Mouse (Mus musculus) urinary bladder, adult 18-20 months (tissue): ENCODE data around the gene Gm47996.

Experiments
- DNase-seq, 2 experiments: peaks; one replicate each; pipeline ENCODE4 v3.0.0; 2022; ENCODE audit warnings: low spot score in 2 of 2, mixed read lengths in 2 of 2

The Gm47996 gene

GRCm38 (mm10) chr1:151245846-151246245 lies 35.9 kb downstream of the Gm47996 start:
- DNase-seq, result no peak

- DNase-seq, result no peak
These were observed 40.2 kb downstream of the Gm47996 start for GRCm38 (mm10) chr1:151250109-151250508.

DNA sequence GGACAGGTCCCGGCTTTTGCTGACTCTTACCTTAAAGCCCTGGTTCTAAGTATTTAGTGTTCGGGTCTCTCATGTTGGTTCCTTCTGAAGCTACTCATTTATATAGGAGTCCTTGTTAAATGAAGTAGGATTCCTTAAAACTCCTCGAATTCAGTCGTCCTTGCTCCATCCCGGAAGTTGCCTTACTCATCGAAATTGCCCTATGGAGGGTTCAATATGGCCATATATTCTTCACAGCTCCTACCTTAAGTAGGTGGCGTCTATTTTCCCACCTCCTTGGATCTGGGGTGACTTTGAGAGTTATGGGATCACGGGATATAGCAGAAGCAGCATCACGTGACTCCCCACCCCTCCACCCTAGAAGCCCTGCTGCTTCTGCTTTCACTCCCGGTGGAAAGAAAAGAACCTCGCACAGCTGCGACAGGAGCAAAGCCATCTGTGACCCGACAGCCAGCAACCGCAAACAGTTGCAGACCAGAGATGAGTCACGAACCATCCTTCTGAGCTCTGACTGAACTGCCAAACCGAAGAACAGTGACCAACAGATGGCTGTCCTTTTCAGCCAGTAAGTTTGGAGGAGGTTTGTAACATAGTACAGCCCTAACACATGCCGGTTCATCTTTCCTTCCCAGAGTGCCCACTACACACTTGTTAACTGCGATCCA lies 40.7 kb downstream of the Gm47996 start:
- DNase-seq, result peak in 1 of 2 experiments; percentile 64

DNA sequence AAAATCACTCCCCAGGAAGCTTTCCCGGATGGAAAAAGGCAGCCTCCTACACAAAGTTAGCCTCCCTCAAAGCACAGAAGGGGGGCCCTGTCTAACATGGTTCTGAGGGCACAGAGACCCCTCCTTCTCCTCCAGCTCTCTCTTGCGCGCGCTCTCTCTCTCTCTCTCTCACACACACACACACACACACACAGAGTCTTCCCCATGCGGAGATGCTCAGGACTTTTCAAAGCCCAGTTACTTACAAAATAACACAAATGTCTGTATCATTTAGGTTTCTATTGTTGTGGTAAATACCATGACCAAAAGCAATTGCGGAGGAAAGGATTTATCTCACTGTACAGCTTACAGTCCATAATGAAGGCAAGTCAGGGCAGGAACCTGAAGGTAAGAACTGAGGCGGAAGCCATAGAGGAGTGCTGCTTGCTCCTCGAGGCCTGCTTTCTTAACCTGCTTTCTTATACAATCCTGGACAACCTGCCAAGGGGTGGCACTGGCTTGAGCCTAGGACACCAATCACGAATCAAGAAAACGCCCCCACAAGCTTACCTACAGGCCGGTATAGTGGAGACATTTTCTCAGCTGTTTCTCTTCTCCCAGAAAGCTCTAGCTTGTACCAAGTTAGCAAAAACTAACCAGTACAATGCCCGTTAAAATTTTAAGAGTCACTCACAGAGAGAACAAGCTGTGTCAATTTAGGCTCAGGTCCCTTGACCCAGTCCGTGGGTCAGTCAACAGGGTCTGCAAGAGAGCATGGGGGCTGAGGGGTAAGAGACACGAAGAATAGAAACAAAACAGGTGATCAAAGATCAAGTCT lies 41.5 kb downstream of the Gm47996 start:
- DNase-seq, result no peak

DNA sequence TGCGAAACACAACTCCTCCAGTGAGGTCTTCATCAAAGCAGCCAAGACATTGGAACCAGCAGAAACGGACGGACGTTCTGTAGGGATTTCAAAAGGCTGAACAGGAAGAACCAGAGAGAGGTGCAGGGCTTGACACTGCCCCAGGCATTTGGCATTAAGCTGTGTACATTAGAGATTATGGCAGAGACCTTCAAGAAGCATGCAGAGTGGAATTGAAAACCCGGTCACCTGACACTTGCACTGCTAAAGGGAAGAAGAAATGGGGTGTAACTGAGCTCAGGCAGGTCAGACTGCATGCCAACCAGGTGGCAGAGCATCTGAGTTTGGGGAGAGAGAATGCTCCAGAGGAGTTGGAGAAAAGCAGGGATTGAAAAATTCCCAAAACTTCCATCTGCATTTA lies 45.5 kb downstream of the Gm47996 start:
- DNase-seq, result no peak

- DNase-seq, result no peak
These were observed 48.4 kb downstream of the Gm47996 start for GRCm38 (mm10) chr1:151258090-151258954.

- DNase-seq, result no peak
These were observed 49.1 kb downstream of the Gm47996 start for GRCm38 (mm10) chr1:151259061-151259460.
